Mouse (Mus musculus) neural tube, embryonic 13.5 days (tissue): ENCODE results near the gene Npas3. TPM values are rescaled to one million over a fixed set of nuclear protein-coding genes. Genes with fewer than 3 reads are reported as not detected.

ENCODE experiments used
- ATAC-seq: fragments of 200-750 bp; cut with Nextera tagmentation; 2 replicates; pipeline ENCODE4 v1.8.0; 2017; ENCODE audit warnings: low read depth, mild to moderate bottlenecking, moderate TSS enrichment, moderate library complexity
- H3K27ac ChIP-seq: fragments of 300-500 bp; sonication (generic); replicated peaks from 2 replicates; pipeline ENCODE4 v1.5.1; 2015; ENCODE audit warnings: moderate library complexity, mild to moderate bottlenecking, inconsistent platforms
- H3K27me3 ChIP-seq: fragments of 300-500 bp; sonication (generic); 2 replicates; pipeline ENCODE4 v1.6.1; 2015; ENCODE audit warnings: mild to moderate bottlenecking, inconsistent platforms
- H3K36me3 ChIP-seq: fragments of 300-500 bp; sonication (generic); 2 replicates; pipeline ENCODE4 v1.6.1; 2015; ENCODE audit warnings: mild to moderate bottlenecking, inconsistent platforms
- H3K4me1 ChIP-seq: fragments of 300-500 bp; sonication (generic); replicated peaks from 2 replicates; pipeline ENCODE4 v1.6.1; 2015; ENCODE audit warnings: inconsistent platforms
- H3K4me2 ChIP-seq: fragments of 300-500 bp; sonication (generic); 2 replicates; pipeline ENCODE4 v1.6.1; 2015; ENCODE audit warnings: inconsistent platforms, mild to moderate bottlenecking, moderate library complexity
- H3K4me3 ChIP-seq: fragments of 300-500 bp; sonication (generic); 2 replicates; pipeline ENCODE4 v1.5.1; 2015; ENCODE audit warnings: mild to moderate bottlenecking, inconsistent platforms
- H3K9ac ChIP-seq: fragments of 300-500 bp; sonication (generic); 2 replicates; pipeline ENCODE4 v1.6.1; 2015; ENCODE audit warnings: moderate library complexity, mild to moderate bottlenecking, inconsistent platforms
- H3K9me3 ChIP-seq: fragments of 300-500 bp; sonication (generic); 2 replicates; pipeline ENCODE4 v1.6.1; 2016; ENCODE audit warnings: inconsistent platforms
- WGBS: fragments of 180-500 bp; shearing (Covaris S2); methylation state at CpG from one replicate; pipeline ENCODE4 v1.1.7; 2015; 5-methylcytosine and 5-hydroxymethylcytosine counted together
- polyA plus RNA-seq: library from polyadenylated mRNA; unstranded; fragments of >200 nt; fragmentation: Nextera tagmentation; extraction: Ambion mirVana; gene quantifications from 2 replicates; pipeline ENCODE4 v1.2.1, GENCODE M21; 2015

Npas3 gene
- polyA plus RNA-seq, 1 experiment from 2014 or later = 21.8 TPM

DNA sequence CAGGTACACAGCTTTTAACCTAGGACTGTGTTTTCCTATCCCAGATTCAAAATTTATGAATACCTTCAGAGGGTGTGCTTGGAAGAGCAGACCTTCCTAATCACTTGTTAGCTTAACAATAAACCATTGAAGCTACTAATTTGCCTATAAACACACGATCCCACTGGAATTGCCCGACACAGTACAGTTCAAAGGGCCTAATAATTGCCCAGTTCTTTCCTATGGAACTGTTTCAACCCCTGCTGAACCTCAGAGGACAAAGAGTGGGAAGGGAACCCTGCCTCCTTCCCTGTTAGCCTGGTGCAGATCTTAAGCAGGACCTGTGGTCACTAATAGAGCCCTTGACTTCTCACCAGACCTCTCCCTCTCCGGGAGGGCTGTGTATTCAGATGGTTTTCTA lies 429.7 kb downstream of the Npas3 start:
- Histone ChIP-seq H3K27ac (no peak overlapping the region), H3K4me3 (no peak overlapping the region), H3K9me3 (no peaks in the 10 kb centered on the region), H3K27me3 (no peaks in the 10 kb centered on the region), H3K9ac (no peak overlapping the region), H3K36me3 (no peaks in the 10 kb centered on the region), H3K4me2 (no peak overlapping the region), H3K4me1 (peaks cover 13% of the 10 kb centered on the region; the same call in 1 of the 2 replicates)
- ATAC-seq = no peak
- WGBS = 17% methylated on average over 3 of the region's 3 CpGs

DNA sequence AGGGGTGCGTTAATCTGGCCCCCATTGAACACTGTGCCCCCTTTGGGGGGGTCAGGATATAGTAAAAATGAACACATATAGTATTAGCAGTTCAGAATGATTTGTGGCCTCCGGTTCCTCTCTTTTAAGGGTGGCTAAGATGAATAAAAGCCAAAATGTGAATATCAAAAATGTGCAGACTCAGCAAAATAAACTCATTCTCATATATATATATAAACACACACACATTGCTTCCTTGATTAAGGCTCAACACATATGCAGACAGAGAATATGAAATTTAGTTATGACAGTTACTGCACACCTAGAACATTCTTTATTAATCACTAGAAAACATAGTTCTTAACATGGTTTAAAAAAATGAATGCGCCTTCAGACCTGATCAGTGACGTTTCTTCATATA lies 430.7 kb downstream of the Npas3 start:
- no peak for ATAC-seq
- no peaks in the 10 kb centered on the region for H3K27me3 ChIP-seq

DNA sequence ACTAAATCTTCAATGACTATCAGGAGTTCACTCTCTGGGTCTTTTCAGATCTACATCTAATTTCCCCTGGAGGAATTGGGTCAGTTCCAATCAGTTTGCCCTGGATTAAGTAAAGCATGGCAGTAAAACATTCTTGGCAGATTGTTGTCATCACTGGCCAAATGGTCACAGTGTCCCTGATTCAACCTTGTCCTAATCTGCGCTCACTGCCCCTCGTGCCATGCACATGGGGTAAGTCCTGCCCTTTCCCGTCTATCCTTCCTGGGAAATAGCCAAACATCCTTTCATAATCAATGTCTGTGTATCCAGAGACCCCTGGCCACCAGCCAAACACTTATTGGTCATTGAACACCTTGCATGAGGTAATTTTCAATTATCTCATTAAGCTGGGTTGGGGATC lies 432.0 kb downstream of the Npas3 start:
- no peak overlapping the region for H3K9ac ChIP-seq
- H3K27ac ChIP-seq = no peak overlapping the region
- peaks cover 13% of the 10 kb centered on the region; the same call in 1 of the 2 replicates for H3K4me1 ChIP-seq
- 71% methylated on average over 3 of the region's 3 CpGs for WGBS
- H3K4me2 ChIP-seq = no peak overlapping the region
- H3K9me3 ChIP-seq = no peaks in the 10 kb centered on the region
- no peaks in the 10 kb centered on the region for H3K36me3 ChIP-seq
- H3K4me3 ChIP-seq = no peak overlapping the region
- no peak for ATAC-seq
- H3K27me3 ChIP-seq = no peaks in the 10 kb centered on the region

More for the DNA sequence above, 430.7 kb downstream of the Npas3 start:
- H3K36me3 ChIP-seq = no peaks in the 10 kb centered on the region
- no peak overlapping the region for H3K4me3 ChIP-seq
- no peaks in the 10 kb centered on the region for H3K9me3 ChIP-seq
- no peak overlapping the region for H3K27ac ChIP-seq
- peaks cover 13% of the 10 kb centered on the region; the same call in 1 of the 2 replicates for H3K4me1 ChIP-seq
- 92% methylated on average over 4 of the region's 4 CpGs for WGBS
- H3K4me2 ChIP-seq = no peak overlapping the region
- H3K9ac ChIP-seq = no peak overlapping the region

DNA sequence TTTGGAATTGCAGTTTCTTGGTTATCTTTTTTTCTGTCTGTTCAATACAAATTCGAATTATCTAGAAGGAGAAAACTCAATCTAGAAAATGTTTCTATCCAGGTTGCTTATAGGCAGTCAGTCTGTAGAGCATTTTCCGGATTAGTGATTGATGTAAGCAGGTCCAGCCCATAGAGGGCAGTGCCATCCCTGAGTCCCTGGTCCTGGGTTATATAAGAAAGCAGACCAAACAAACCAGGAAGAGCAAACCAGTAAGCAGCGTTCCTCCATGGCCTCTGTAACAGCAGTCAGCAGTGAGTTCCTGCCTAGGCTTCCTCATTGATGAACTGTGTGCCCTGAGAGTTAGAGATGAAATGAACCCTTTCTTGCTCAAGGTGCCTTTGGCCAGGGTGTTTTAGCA lies 433.6 kb downstream of the Npas3 start:
- no peaks in the 10 kb centered on the region for H3K27me3 ChIP-seq
- no peaks in the 10 kb centered on the region for H3K9me3 ChIP-seq
- no peak overlapping the region for H3K9ac ChIP-seq
- no peak overlapping the region for H3K4me3 ChIP-seq
- H3K36me3 ChIP-seq = no peaks in the 10 kb centered on the region
- no peak overlapping the region for H3K4me2 ChIP-seq
- WGBS = 51% methylated on average over 3 of the region's 3 CpGs
- ATAC-seq = no peak
- peaks cover 13% of the 10 kb centered on the region; the same call in 1 of the 2 replicates for H3K4me1 ChIP-seq
- H3K27ac ChIP-seq = no peak overlapping the region

DNA sequence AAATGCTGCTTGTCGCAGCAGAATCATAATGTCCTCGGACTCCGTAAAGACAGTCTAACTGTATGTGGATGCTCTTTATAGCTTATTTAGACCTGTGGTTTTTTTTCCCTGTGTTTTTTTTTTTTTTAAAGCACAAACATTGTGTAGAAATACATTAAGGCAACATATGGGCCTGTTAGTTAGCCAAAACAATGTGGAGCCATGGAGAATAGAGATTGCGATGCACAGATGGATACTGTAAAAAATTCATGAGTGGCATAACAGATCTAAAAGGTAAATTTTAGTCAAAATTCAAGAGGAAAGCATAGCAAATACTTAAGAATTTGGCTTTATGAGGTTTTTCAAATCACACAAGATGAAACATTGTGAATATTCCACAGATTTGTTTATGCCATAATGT lies 444.0 kb downstream of the Npas3 start:
- H3K27me3 ChIP-seq = no peaks in the 10 kb centered on the region
- no peaks in the 10 kb centered on the region for H3K36me3 ChIP-seq
- WGBS = 70% methylated on average over 4 of the region's 4 CpGs
- H3K9me3 ChIP-seq = no peaks in the 10 kb centered on the region
- no peak for ATAC-seq
- no peak overlapping the region for H3K4me3 ChIP-seq
- no peak overlapping the region for H3K9ac ChIP-seq
- H3K27ac ChIP-seq = no peak overlapping the region
- no peak overlapping the region for H3K4me2 ChIP-seq
- no peaks in the 10 kb centered on the region for H3K4me1 ChIP-seq

DNA sequence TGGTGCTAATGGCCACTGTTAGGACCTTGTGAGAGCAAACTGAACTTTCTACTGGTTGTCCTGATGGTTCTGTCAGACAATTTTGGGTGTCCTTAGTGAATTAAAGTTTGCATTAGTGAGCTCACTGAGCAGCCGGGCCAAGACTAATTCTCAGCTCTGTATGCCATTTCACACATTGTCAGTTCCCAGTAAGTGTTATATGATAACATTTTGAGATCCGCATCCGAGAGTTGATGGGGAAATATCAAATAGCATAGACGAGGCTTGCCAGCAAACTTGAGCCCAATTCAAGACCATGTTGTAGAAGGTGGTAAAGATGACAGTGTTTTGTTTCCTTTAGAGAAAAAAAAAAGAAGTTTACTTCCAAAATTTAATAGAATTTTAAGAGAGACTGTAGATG lies 445.9 kb downstream of the Npas3 start:
- Histone ChIP-seq H3K27ac (no peak overlapping the region), H3K9me3 (no peaks in the 10 kb centered on the region), H3K4me2 (no peak overlapping the region), H3K27me3 (no peaks in the 10 kb centered on the region), H3K36me3 (no peaks in the 10 kb centered on the region), H3K4me3 (no peak overlapping the region), H3K9ac (no peak overlapping the region), H3K4me1 (no peaks in the 10 kb centered on the region)
- 92% methylated on average over 4 of the region's 4 CpGs for WGBS
- ATAC-seq = no peak

DNA sequence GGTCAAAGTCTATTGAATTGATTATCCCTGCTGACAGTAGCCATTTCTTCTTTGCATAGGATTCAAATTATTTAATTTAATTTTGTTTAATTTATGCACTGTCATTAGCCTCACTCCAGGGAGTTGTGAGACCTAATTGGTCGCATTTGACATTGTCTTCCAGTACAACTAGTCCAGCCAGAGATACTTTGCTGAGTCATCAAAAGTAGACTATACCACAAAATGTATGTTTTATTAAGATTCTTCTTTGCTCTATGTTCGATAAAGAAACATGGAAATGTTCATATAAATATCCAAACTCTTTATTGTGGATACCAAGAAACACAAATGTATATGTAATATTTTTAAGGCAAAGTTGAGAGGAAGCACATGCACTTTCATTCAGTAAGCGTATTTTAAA lies 446.8 kb downstream of the Npas3 start:
- no peak overlapping the region for H3K4me3 ChIP-seq
- no peak overlapping the region for H3K27ac ChIP-seq
- H3K36me3 ChIP-seq = no peaks in the 10 kb centered on the region
- H3K27me3 ChIP-seq = no peaks in the 10 kb centered on the region
- H3K9ac ChIP-seq = no peak overlapping the region
- no peaks in the 10 kb centered on the region for H3K9me3 ChIP-seq
- 89% methylated on average over 3 of the region's 3 CpGs for WGBS
- no peak for ATAC-seq
- H3K4me1 ChIP-seq = no peaks in the 10 kb centered on the region
- no peak overlapping the region for H3K4me2 ChIP-seq

DNA sequence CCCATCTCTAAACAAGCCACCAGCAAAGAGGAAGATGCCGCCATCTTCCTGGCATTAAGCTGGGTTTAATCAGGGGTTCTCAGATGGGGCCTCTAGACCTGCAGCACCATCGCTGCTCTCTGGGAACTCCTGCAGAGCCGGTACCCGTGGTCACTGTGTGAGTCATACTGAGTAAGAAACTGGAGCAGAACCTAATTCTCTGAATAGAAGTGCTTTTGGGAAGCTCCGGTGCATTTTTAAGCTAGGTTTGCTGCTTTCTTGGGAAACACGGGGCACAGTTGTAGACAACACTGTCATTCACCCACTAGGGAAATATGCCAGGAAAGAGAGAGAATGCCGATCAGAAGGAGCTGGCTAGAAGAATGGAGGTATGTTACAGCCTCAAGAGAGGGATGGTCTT lies 449.2 kb downstream of the Npas3 start:
- Histone ChIP-seq H3K27ac (no peak overlapping the region), H3K27me3 (no peaks in the 10 kb centered on the region), H3K4me1 (no peaks in the 10 kb centered on the region), H3K9me3 (no peaks in the 10 kb centered on the region), H3K4me3 (no peak overlapping the region), H3K4me2 (no peak overlapping the region), H3K9ac (no peak overlapping the region), H3K36me3 (no peaks in the 10 kb centered on the region)
- ATAC-seq = no peak
- WGBS = 88% methylated on average over 7 of the region's 7 CpGs

DNA sequence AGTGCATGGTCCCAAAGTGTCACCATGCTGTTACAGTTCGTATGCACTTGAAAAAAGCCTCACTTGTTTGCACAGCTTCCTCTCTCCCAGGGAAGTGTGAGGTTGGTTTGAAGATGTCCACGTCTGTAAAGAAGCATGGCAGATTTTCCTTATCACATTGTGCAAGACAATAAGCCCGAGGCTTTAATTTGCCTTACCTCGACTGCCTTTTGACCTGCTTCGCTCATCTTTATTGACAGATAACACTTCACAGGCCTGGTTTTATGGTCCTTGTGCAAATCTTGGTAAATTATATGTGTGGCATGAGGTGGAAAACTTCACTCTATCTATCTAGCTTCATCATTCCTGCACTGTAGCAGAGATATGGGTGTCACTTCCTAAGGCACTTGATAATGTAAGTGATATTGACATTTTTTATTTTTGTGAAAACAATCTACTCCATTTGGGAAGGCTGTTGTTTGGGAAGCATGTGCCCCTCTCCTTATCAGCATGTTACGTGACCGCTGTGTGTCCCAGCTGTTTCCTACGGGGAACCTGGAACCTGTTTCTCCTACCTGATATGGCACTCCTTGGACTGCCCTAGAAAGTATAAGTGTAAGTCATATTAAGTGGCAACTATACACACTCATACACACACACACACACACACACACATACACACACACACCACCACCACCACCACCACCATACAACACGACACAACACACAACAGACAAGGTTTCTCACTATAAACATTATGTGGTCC lies 450.2 kb downstream of the Npas3 start:
- 86% methylated on average over 9 of the region's 9 CpGs for WGBS

DNA sequence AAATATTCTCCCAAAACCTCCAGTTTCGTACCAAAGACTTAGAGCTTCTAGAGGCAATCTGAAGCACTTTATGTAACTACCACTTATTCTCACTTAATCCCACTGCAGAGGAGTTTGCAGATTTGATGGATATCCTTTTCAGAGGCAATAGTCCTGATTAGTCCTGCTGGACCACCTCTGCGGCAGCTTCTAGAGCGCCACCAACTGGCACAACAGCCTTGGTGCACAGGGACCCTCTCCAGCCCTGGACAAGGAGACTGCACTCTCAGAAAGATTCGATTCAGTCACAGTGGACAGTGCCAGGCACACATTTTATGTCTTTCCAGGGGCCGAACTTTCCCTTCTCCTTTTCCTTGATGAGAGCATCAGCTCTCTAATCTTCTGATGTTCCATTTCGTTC lies 471.4 kb downstream of the Npas3 start:
- no peaks in the 10 kb centered on the region for H3K9me3 ChIP-seq
- no peaks in the 10 kb centered on the region for H3K4me1 ChIP-seq
- no peak for ATAC-seq
- no peak overlapping the region for H3K27ac ChIP-seq
- H3K4me2 ChIP-seq = no peak overlapping the region
- 62% methylated on average over 6 of the region's 6 CpGs for WGBS
- H3K9ac ChIP-seq = no peak overlapping the region
- H3K4me3 ChIP-seq = no peak overlapping the region
- H3K27me3 ChIP-seq = no peaks in the 10 kb centered on the region
- no peaks in the 10 kb centered on the region for H3K36me3 ChIP-seq

More for the DNA sequence above, 450.2 kb downstream of the Npas3 start:
- Histone ChIP-seq H3K9ac (no peak overlapping the region), H3K4me2 (no peak overlapping the region), H3K27ac (no peak overlapping the region), H3K9me3 (no peaks in the 10 kb centered on the region), H3K27me3 (no peaks in the 10 kb centered on the region), H3K36me3 (no peaks in the 10 kb centered on the region), H3K4me1 (no peaks in the 10 kb centered on the region), H3K4me3 (no peak overlapping the region)
- no peak for ATAC-seq

DNA sequence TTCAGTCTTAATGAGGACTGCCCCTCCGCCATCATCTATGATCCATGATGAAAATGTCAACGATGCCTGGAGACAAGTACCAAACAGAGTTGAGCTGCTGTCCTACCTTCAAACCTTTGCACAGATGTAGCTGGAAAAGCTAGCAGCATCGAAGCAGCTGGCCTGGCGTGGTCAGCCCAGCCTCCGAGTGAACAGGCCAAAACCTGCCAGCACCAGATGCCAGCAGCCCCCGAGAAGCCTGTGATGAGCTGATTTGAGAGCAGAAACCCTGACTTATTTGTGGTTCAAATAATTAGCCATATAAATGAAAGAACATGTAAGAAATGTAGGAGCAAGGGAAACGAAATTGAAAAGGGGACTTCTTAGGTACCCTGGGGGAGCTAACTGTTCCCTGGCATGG lies 473.7 kb downstream of the Npas3 start:
- WGBS = 88% methylated on average over 7 of the region's 7 CpGs

DNA sequence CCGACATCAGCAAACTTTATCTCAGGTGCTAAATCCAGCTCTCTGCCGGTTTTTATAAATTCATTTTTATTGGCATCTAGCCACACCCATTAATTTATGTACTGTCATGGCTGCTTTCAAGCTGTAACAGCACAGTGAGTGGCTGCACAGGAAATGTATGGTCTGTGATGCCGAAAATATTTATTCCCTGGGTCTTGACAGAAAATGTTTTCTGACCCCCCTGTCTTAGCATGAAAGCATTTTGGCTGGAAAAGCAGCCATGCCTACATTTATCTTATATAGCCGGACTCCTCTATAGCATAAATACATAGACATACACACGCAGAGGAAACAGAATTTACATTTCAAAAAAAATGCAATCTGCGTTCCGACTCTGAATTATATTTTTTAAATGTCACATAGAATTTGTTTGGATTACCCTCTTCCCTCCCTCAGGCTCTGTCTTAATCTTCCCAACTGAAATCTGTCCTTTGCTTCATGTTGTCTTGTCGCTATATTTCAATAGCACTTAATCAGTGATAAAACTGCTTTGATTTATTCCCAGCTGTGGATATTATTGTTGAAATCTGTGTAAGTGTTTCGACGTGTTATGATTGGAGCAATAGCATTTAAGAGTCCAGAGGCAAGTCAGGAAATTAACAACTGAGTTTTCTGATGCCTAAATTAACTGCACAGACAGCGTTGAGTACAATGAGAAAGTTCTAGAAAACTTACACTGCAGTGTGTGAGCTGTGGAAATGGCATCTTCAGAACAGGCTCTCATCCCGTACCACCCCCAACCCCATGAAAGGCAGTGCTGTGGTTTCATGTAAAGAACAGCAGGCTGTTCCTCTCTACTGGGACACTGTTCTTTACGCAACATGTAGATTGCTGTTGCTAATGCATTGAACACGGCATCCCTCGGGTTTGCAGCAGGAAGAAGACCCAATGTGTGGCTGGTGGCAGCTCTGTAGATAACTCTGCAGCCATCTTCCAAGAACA lies 474.5 kb downstream of the Npas3 start:
- Histone ChIP-seq H3K27ac (no peak overlapping the region), H3K4me1 (no peaks in the 10 kb centered on the region; the same call in 1 of the 2 replicates), H3K9ac (no peak overlapping the region), H3K4me2 (no peak overlapping the region), H3K36me3 (no peaks in the 10 kb centered on the region), H3K9me3 (no peaks in the 10 kb centered on the region), H3K27me3 (no peaks in the 10 kb centered on the region), H3K4me3 (no peak overlapping the region)
- WGBS = 84% methylated on average over 15 of the region's 15 CpGs
- ATAC-seq = no peak

More for the DNA sequence above, 473.7 kb downstream of the Npas3 start:
- Histone ChIP-seq H3K4me1 (no peaks in the 10 kb centered on the region; the same call in 1 of the 2 replicates), H3K9ac (no peak overlapping the region), H3K9me3 (no peaks in the 10 kb centered on the region), H3K27ac (no peak overlapping the region), H3K4me3 (no peak overlapping the region), H3K27me3 (no peaks in the 10 kb centered on the region), H3K36me3 (no peaks in the 10 kb centered on the region), H3K4me2 (no peak overlapping the region)
- ATAC-seq = no peak
